Mouse (Mus musculus) liver, adult 2 months (tissue): ENCODE results near the gene Myh9. TPM values are rescaled to one million over a fixed set of nuclear protein-coding genes. Genes with fewer than 3 reads are reported as not detected.

ENCODE experiments used
- DNase-seq: peaks from one replicate; pipeline ENCODE4 v3.0.0-alpha.2; 2011; ENCODE audit warnings: low read depth, low spot score; ENCODE audit errors: extremely low read depth
- H3K27ac ChIP-seq: fragments of 200-500 bp; replicated peaks from 2 replicates; pipeline ENCODE4 v1.5.1; 2012; ENCODE audit warnings: low read depth, mild to moderate bottlenecking, control low read depth, inconsistent platforms, low read length; ENCODE audit not compliant: insufficient read depth
- H3K27me3 ChIP-seq: fragments of 200-500 bp; 2 replicates; pipeline ENCODE4 v1.6.1; 2012; ENCODE audit warnings: mild to moderate bottlenecking, moderate library complexity, low read length, inconsistent platforms; ENCODE audit not compliant: control insufficient read depth, insufficient read depth
- H3K36me3 ChIP-seq: fragments of 200-500 bp; 2 replicates; pipeline ENCODE4 v1.6.1; 2012; ENCODE audit warnings: low read length, inconsistent platforms; ENCODE audit not compliant: control insufficient read depth, insufficient read depth
- H3K4me1 ChIP-seq: fragments of 200-500 bp; 2 replicates; pipeline ENCODE4 v1.6.1; 2011; ENCODE audit warnings: low read length; ENCODE audit not compliant: control insufficient read depth, insufficient read depth
- H3K4me3 ChIP-seq: fragments of 200-500 bp; 2 replicates; pipeline ENCODE4 v1.5.1; 2011; ENCODE audit warnings: low read depth, mild to moderate bottlenecking, control low read depth, low read length, moderate library complexity; ENCODE audit not compliant: insufficient read depth
- H3K79me2 ChIP-seq: fragments of 200-500 bp; 2 replicates; pipeline ENCODE4 v1.6.1; 2012; ENCODE audit warnings: inconsistent platforms, mild to moderate bottlenecking, low read length, moderate library complexity; ENCODE audit not compliant: control insufficient read depth, insufficient read depth
- H3K9ac ChIP-seq: fragments of 200-500 bp; 2 replicates; pipeline ENCODE4 v1.6.1; 2012; ENCODE audit warnings: low read depth, mild to moderate bottlenecking, control low read depth, inconsistent platforms, low read length
- CTCF ChIP-seq: fragments of 200-500 bp; IDR thresholded peaks from 2 replicates; pipeline ENCODE4 v1.5.1; 2011; ENCODE audit warnings: low read depth, low read length, control low read depth
- POLR2A ChIP-seq: fragments of 200-500 bp; IDR thresholded peaks from 2 replicates; pipeline ENCODE4 v1.6.1; 2011; ENCODE audit warnings: low read length, control low read depth; ENCODE audit not compliant: insufficient read depth; ENCODE audit errors: extremely low read depth
- WGBS: fragments of 180-500 bp; shearing (Covaris S2); methylation state at CpG from one replicate; pipeline ENCODE4 v1.1.7; 2018; 5-methylcytosine and 5-hydroxymethylcytosine counted together
- polyA plus RNA-seq: library from polyadenylated mRNA; depleted of rRNA; stranded (reverse); fragments of >200 nt; gene quantifications from 2 replicates; pipeline ENCODE4 v1.2.3, GENCODE M21; 2012
- total RNA-seq: library from RNA; depleted of rRNA; stranded (reverse); fragments of >200 nt; gene quantifications from 2 replicates; pipeline ENCODE4 v1.2.3, GENCODE M21; 2014

The Myh9 gene
- total and polyA plus RNA-seq, 2 experiments: 24.1 to 54.4 TPM

- Histone ChIP-seq H3K27me3 (no peaks in the 10 kb centered on the region), H3K79me2 (no peaks in the 10 kb centered on the region), H3K4me1 (peaks cover 1% of the 10 kb centered on the region; the same call in 1 of the 2 replicates), H3K9ac (no peak within 1 kb of the TSS), H3K27ac (no peak within 1 kb of the TSS), H3K4me3 (no peak within 1 kb of the TSS), H3K36me3 (peaks cover 3% of the 10 kb centered on the region; the same call in 1 of the 2 replicates)
- peak; percentile 35 for DNase-seq
- WGBS: 2% methylated on average over 9 of the region's 9 CpGs
- TF ChIP-seq POLR2A (no peak), CTCF (peak; percentile 98)
These were observed 85.1 kb downstream of the Myh9 start, which contains the start of gene Apol8 for GRCm38 (mm10) chr15:77756848-77757247. TSS of gene Apol8 (minus strand) at chr15:77757003.

- H3K9ac ChIP-seq: no peak overlapping the region
- H3K4me3 ChIP-seq: no peak overlapping the region
- no peak for TF ChIP-seq CTCF
- TF ChIP-seq POLR2A: no peak
- H3K4me1 ChIP-seq: peaks cover 1% of the 10 kb centered on the region; the same call in 1 of the 2 replicates
- H3K27me3 ChIP-seq: no peaks in the 10 kb centered on the region
- no peak for DNase-seq
- no peaks in the 10 kb centered on the region for H3K79me2 ChIP-seq
- peaks cover 3% of the 10 kb centered on the region; the same call in 1 of the 2 replicates for H3K36me3 ChIP-seq
- H3K27ac ChIP-seq: no peak overlapping the region
- WGBS: 67% methylated on average over 2 of the region's 2 CpGs
These were observed 85.9 kb downstream of the Myh9 start for GRCm38 (mm10) chr15:77756081-77756480.

GRCm38 (mm10) chr15:77755132-77755531 lies 86.8 kb downstream of the Myh9 start:
- Histone ChIP-seq H3K9ac (no peak overlapping the region), H3K79me2 (no peaks in the 10 kb centered on the region), H3K4me1 (peaks cover 1% of the 10 kb centered on the region; the same call in 1 of the 2 replicates), H3K27me3 (no peaks in the 10 kb centered on the region), H3K4me3 (no peak overlapping the region), H3K36me3 (no peaks in the 10 kb centered on the region; the same call in 1 of the 2 replicates), H3K27ac (no peak overlapping the region)
- DNase-seq: no peak
- TF ChIP-seq CTCF: no peak
- TF ChIP-seq POLR2A: no peak
- WGBS: no CpG with 5 or more reads among the region's 2 CpGs

DNA sequence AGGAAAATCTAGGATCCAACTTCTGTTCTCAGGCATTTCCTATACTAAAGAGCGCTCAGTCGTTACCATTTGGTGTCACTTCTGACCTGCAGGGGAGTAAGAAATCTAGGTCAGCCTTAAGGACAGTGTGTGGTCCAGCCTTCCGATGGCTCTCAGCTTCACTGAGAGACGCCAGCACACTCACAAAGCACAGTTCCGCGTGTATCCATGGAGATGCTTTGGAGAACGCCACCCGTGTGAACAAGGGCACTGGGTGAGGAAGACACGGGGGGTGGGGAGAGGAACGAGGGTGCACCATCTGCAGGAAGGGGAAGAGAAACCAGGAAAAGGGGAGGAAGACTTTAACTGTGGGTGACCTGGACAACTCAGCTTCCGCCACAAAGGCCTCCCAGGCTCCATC lies 89.5 kb downstream of the Myh9 start:
- Histone ChIP-seq H3K9ac (no peak overlapping the region), H3K36me3 (no peaks in the 10 kb centered on the region), H3K79me2 (no peaks in the 10 kb centered on the region), H3K27ac (no peak overlapping the region), H3K27me3 (no peaks in the 10 kb centered on the region), H3K4me1 (peaks cover 8% of the 10 kb centered on the region), H3K4me3 (no peak overlapping the region)
- DNase-seq: no peak
- WGBS: 61% methylated on average over 11 of the region's 11 CpGs
- TF ChIP-seq POLR2A: no peak
- no peak for TF ChIP-seq CTCF

GRCm38 (mm10) chr15:77750461-77750860 lies 91.5 kb downstream of the Myh9 start:
- H3K9ac ChIP-seq: no peak overlapping the region
- H3K27me3 ChIP-seq: no peaks in the 10 kb centered on the region
- TF ChIP-seq CTCF (peak; percentile 74), POLR2A (no peak)
- peak; percentile 81 for DNase-seq
- H3K36me3 ChIP-seq: no peaks in the 10 kb centered on the region
- no peak overlapping the region for H3K27ac ChIP-seq
- 20% methylated on average over 1 of the region's 1 CpGs for WGBS
- no peak overlapping the region for H3K4me3 ChIP-seq
- no peaks in the 10 kb centered on the region for H3K79me2 ChIP-seq
- H3K4me1 ChIP-seq: peaks cover 20% of the 10 kb centered on the region

DNA sequence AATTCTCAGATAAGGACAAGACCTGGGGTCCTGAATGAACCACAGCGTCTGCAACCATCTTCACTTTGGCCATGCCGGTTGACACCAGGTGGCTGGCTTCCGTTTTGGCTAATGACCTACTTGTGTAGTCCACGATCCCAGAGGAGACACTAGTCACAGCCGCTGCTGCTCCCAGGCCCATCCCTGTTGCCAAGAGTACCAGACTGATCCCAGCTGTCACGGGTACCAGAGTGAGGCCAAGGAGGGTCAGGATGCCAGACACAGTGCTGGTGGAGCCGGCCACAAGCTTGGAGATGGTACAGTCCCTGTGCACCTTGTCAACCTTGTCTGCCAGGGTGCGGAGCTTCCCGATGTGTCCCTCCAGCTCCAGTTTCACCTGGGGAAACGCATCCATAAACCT lies 92.3 kb downstream of the Myh9 start:
- Histone ChIP-seq H3K4me3 (no peak overlapping the region), H3K27me3 (no peaks in the 10 kb centered on the region), H3K9ac (no peak overlapping the region), H3K4me1 (peaks cover 23% of the 10 kb centered on the region), H3K27ac (no peak overlapping the region), H3K36me3 (no peaks in the 10 kb centered on the region), H3K79me2 (no peaks in the 10 kb centered on the region)
- DNase-seq: no peak
- WGBS: 95% methylated on average over 10 of the region's 10 CpGs
- no peak for TF ChIP-seq POLR2A
- no peak for TF ChIP-seq CTCF
